8 mouse cellular contexts compared by ENCODE assay signal in the genomic region with DNA sequence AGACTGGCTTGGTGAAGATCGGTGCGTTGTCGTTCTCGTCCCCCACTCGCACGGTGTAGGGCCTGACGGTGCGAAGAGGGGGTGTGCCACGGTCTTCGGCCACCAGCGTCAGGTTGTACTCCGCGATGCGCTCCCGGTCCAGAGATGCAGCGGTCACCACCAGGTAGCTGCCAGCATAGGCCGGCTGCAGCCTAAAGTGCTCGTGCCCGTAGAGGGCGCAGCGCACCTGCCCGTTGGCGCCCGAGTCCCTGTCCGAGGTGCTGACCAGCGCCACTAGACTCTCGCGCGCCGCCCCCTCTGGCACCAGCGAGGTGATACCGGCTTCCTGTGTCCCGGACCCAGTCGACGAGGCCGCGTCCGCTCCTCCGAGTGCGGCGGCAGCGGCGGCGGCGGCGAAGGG. TPM values are rescaled to one million over a fixed set of nuclear protein-coding genes. Genes with fewer than 3 reads are reported as not detected.
DNase-seq lines count a peak whose midpoint lies in the region; ATAC-seq and TF ChIP-seq lines count a peak whose summit lies in the region.

No protein-coding gene starts in this region.

- 0 out of 2 replicates have a peak overlapping the region, but pooled peaks have one; percentile 24 for H3K9ac ChIP-seq in forebrain, embryonic 11.5 days (ENCODE audit: low read length)
- H3K9ac ChIP-seq in heart, embryonic 14.5 days (ENCODE audit: low read length) = no peak overlapping the region
- no peak overlapping the region for H3K9ac ChIP-seq in kidney, embryonic 16.5 days (replicated peaks; ENCODE audit: low read length)
- no peak overlapping the region for H3K9ac ChIP-seq in liver, embryonic 13.5 days
- H3K9ac ChIP-seq in neural tube, embryonic 12.5 days = peak overlapping the region; percentile 73

- no peaks in the 10 kb centered on the region for H3K4me1 ChIP-seq in spleen, adult 2 months (ENCODE audit: control insufficient read depth, insufficient read depth, insufficient read length)
- peaks cover 26% of the 10 kb centered on the region for H3K4me1 ChIP-seq in forebrain, embryonic 11.5 days (replicated peaks; ENCODE audit: control insufficient read depth, insufficient read depth, low read length)
- peaks cover 9 to 33% of the 10 kb centered on the region in 2 experiments; a peak in 3 of 4 replicates for H3K4me1 ChIP-seq in heart, embryonic 14.5 days (ENCODE audit: control insufficient read depth in 2 of 2, insufficient read depth in 2 of 2, low read length in 2 of 2)
- H3K4me1 ChIP-seq in kidney, embryonic 16.5 days (ENCODE audit: insufficient read depth, low read length) = peaks cover 34% of the 10 kb centered on the region
- H3K4me1 ChIP-seq in liver, embryonic 13.5 days (replicated peaks) = peaks cover 9% of the 10 kb centered on the region
- H3K4me1 ChIP-seq in neural tube, embryonic 12.5 days = peaks cover 53% of the 10 kb centered on the region
- 0 out of 2 replicates have a peak, but pooled peaks cover 6% of the 10 kb centered on the region for H3K4me1 ChIP-seq in thymus, adult 2 months (replicated peaks; ENCODE audit: control insufficient read depth, insufficient read depth, low read length)

- H3K27ac ChIP-seq in spleen, adult 2 months (ENCODE audit: insufficient read depth, low read length) = no peak overlapping the region
- no peak overlapping the region for H3K27ac ChIP-seq in forebrain, embryonic 11.5 days (ENCODE audit: low read depth, low read length)
- H3K27ac ChIP-seq in heart, embryonic 14.5 days (replicated peaks in 1 of 2; ENCODE audit: control insufficient read depth in 1 of 2, insufficient read depth in 1 of 2, low read depth in 2 of 2, low read length in 2 of 2) = no peak overlapping the region
- no peak overlapping the region for H3K27ac ChIP-seq in kidney, embryonic 16.5 days (ENCODE audit: low read length)
- H3K27ac ChIP-seq in liver, embryonic 13.5 days = no peak overlapping the region
- no peak overlapping the region for H3K27ac ChIP-seq in neural tube, embryonic 12.5 days
- H3K27ac ChIP-seq in thymus, adult 2 months (ENCODE audit: control insufficient read depth, insufficient read depth, low read length) = no peak overlapping the region

- ATAC-seq in forebrain, embryonic 11.5 days (replicated peaks; ENCODE audit: low FRiP score) = peak; percentile 18
- peak; percentile 41; the same call in 1 of the 2 replicates for ATAC-seq in heart, embryonic 14.5 days (ENCODE audit: insufficient number of reproducible peaks, insufficient read depth, low FRiP score, low read depth)
- ATAC-seq in kidney, embryonic 16.5 days (ENCODE audit: low FRiP score, low TSS enrichment) = peak; percentile 56
- peak; percentile 36; the same call in 1 of the 2 replicates for ATAC-seq in liver, embryonic 13.5 days (ENCODE audit: low read depth)
- ATAC-seq in neural tube, embryonic 12.5 days (ENCODE audit: low FRiP score, low read depth) = 0 out of 2 replicates have a peak, but pooled peaks have one; percentile 5

- 5% methylated on average over 46 of the region's 46 CpGs for WGBS in spleen, adult 2 months
- 1% methylated on average over 46 of the region's 46 CpGs for WGBS in forebrain, embryonic 11.5 days
- under 1% methylated on average over 46 of the region's 46 CpGs for WGBS in heart, embryonic 14.5 days
- 1% methylated on average over 46 of the region's 46 CpGs for WGBS in kidney, embryonic 16.5 days
- WGBS in liver, embryonic 13.5 days (ENCODE audit: insufficient replicate concordance) = 1% methylated on average over 46 of the region's 46 CpGs
- under 1% methylated on average over 46 of the region's 46 CpGs for WGBS in neural tube, embryonic 12.5 days
- 5% methylated on average over 46 of the region's 46 CpGs for WGBS in thymus, adult 2 months

- H3K36me3 ChIP-seq in spleen, adult 2 months (ENCODE audit: control insufficient read depth, insufficient read depth, low read length) = no peaks in the 10 kb centered on the region
- no peaks in the 10 kb centered on the region for H3K36me3 ChIP-seq in forebrain, embryonic 11.5 days (ENCODE audit: control insufficient read depth, insufficient read depth, low read length)
- no peaks in the 10 kb centered on the region for H3K36me3 ChIP-seq in heart, embryonic 14.5 days (ENCODE audit: control insufficient read depth, insufficient read depth, low read length)
- no peaks in the 10 kb centered on the region for H3K36me3 ChIP-seq in kidney, embryonic 16.5 days (ENCODE audit: insufficient read depth, low read length)
- H3K36me3 ChIP-seq in liver, embryonic 13.5 days = no peaks in the 10 kb centered on the region
- no peaks in the 10 kb centered on the region for H3K36me3 ChIP-seq in neural tube, embryonic 12.5 days
- H3K36me3 ChIP-seq in thymus, adult 2 months (ENCODE audit: control insufficient read depth, insufficient read depth, low read length) = no peaks in the 10 kb centered on the region

- TF ChIP-seq POLR2A in spleen, adult 2 months (IDR thresholded peaks at IDR 0.05; ENCODE audit: low read depth, low read length) = no peak
- TF ChIP-seq POLR2A in thymus, adult 2 months (IDR thresholded peaks at IDR 0.05; ENCODE audit: control insufficient read depth, extremely low read depth, insufficient read depth, low read length, poor library complexity) = no peak

- peak overlapping the region; percentile 58 for H3K4me2 ChIP-seq in forebrain, embryonic 11.5 days (ENCODE audit: low read depth, low read length, severe bottlenecking)
- peak overlapping the region; percentile 83 for H3K4me2 ChIP-seq in heart, embryonic 14.5 days (ENCODE audit: low read length)
- peak overlapping the region; percentile 74 for H3K4me2 ChIP-seq in kidney, embryonic 16.5 days (replicated peaks; ENCODE audit: low read depth, low read length)
- H3K4me2 ChIP-seq in liver, embryonic 13.5 days = peak overlapping the region; percentile 38
- peak overlapping the region; percentile 79 for H3K4me2 ChIP-seq in neural tube, embryonic 12.5 days (replicated peaks)

- no peak for DNase-seq in spleen, adult 2 months (ENCODE audit: low read depth in 1 of 2, low spot score in 2 of 2)
- no peak for DNase-seq in spleen, adult 12 weeks (ENCODE audit: low spot score)
- peak; percentile 93 for DNase-seq in forebrain, embryonic 11.5 days (ENCODE audit: low spot score)
- peak; percentile 29 for DNase-seq in liver, embryonic 13.5 days
- DNase-seq in thymus, adult 2 months = peak; percentile 46

- no peaks in the 10 kb centered on the region for H3K9me3 ChIP-seq in forebrain, embryonic 11.5 days (ENCODE audit: control insufficient read depth, low read length)
- H3K9me3 ChIP-seq in heart, embryonic 14.5 days (ENCODE audit: control insufficient read depth, low read length) = no peaks in the 10 kb centered on the region
- H3K9me3 ChIP-seq in kidney, embryonic 16.5 days (ENCODE audit: low read length) = no peaks in the 10 kb centered on the region
- no peaks in the 10 kb centered on the region for H3K9me3 ChIP-seq in liver, embryonic 13.5 days (replicated peaks)
- H3K9me3 ChIP-seq in neural tube, embryonic 12.5 days = no peaks in the 10 kb centered on the region

- 0 out of 2 replicates have a peak, but pooled peaks have one; percentile 11 for TF ChIP-seq CTCF in spleen, adult 2 months (IDR thresholded peaks at IDR 0.05; ENCODE audit: extremely low read depth, insufficient read depth, insufficient read length, insufficient replicate concordance)
- peak; percentile 31; the same call in 1 of the 2 replicates for TF ChIP-seq CTCF in thymus, adult 2 months (IDR thresholded peaks at IDR 0.05; ENCODE audit: borderline replicate concordance, control insufficient read depth, extremely low read depth, insufficient read depth, low read length, poor library complexity)

- H3K27me3 ChIP-seq in spleen, adult 2 months (ENCODE audit: control insufficient read depth, insufficient read depth, low read length) = peaks cover 25% of the 10 kb centered on the region
- peaks cover 51% of the 10 kb centered on the region for H3K27me3 ChIP-seq in forebrain, embryonic 11.5 days (ENCODE audit: control insufficient read depth, insufficient read depth, low read length)
- H3K27me3 ChIP-seq in heart, embryonic 14.5 days (ENCODE audit: control insufficient read depth, insufficient read depth, low read length) = peaks cover 93% of the 10 kb centered on the region
- peaks cover 79% of the 10 kb centered on the region for H3K27me3 ChIP-seq in kidney, embryonic 16.5 days (ENCODE audit: insufficient read depth, low read length)
- peaks cover 90% of the 10 kb centered on the region for H3K27me3 ChIP-seq in liver, embryonic 13.5 days
- peaks cover 61% of the 10 kb centered on the region for H3K27me3 ChIP-seq in neural tube, embryonic 12.5 days (replicated peaks)
- peaks cover 17% of the 10 kb centered on the region; the same call in 1 of the 2 replicates for H3K27me3 ChIP-seq in thymus, adult 2 months (ENCODE audit: control insufficient read depth, insufficient read depth, low read length)

- H3K4me3 ChIP-seq in spleen, adult 2 months (ENCODE audit: extremely low read depth, insufficient read depth, insufficient read length) = no peak overlapping the region
- H3K4me3 ChIP-seq in forebrain, embryonic 11.5 days (ENCODE audit: low read depth, low read length) = peak overlapping the region; percentile 42
- H3K4me3 ChIP-seq in heart, embryonic 14.5 days (ENCODE audit: control insufficient read depth in 1 of 2, insufficient read depth in 1 of 2, low read depth in 1 of 2, low read length in 2 of 2) = peak overlapping the region; percentile 5 to 42; a peak in 3 of 4 replicates
- H3K4me3 ChIP-seq in kidney, embryonic 16.5 days (ENCODE audit: low read length) = peak overlapping the region; percentile 47
- H3K4me3 ChIP-seq in liver, embryonic 13.5 days (replicated peaks) = peak overlapping the region; percentile 21; the same call in 1 of the 2 replicates
- H3K4me3 ChIP-seq in neural tube, embryonic 12.5 days = peak overlapping the region; percentile 57
- no peak overlapping the region for H3K4me3 ChIP-seq in thymus, adult 2 months (ENCODE audit: control insufficient read depth, insufficient read depth, low read length)

RNA-seq across cellular contexts. Expression of a gene that starts 1.5 kb away (rescaled TPM):
- polyA plus RNA-seq in spleen, adult 2 months (2012; rRNA removed) = 0.09 TPM in 1 of 2 replicates, not detected in the other
- polyA plus RNA-seq in forebrain, embryonic 11.5 days (2014; fragmentation: Nextera tagmentation; extraction: Ambion mirVana) = 11.4 and 13.7 TPM in 2 replicates
- polyA plus RNA-seq in heart, embryonic 14.5 days (2014; fragmentation: Nextera tagmentation; extraction: Ambion mirVana) = 0.12 TPM in 1 of 2 replicates, not detected in the other
- 1.6 and 1.9 TPM in 2 replicates for polyA plus RNA-seq in kidney, embryonic 16.5 days (2015; fragmentation: Nextera tagmentation; extraction: Ambion mirVana)
- polyA plus RNA-seq in liver, embryonic 13.5 days (2015; fragmentation: Nextera tagmentation; extraction: Ambion mirVana) = 0.06 and 0.13 TPM in 2 replicates
- polyA plus RNA-seq in neural tube, embryonic 12.5 days (2016; fragmentation: Nextera tagmentation; extraction: Ambion mirVana) = 40.6 and 43.8 TPM in 2 replicates
- polyA plus RNA-seq in thymus, adult 2 months (2012; rRNA removed) = 0.38 and 0.39 TPM in 2 replicates

Comparison
In these comparisons a context has a peak if more than half of its experiments do, and no peak if none do; other contexts are left out.
1. DNase-seq: peak in forebrain, embryonic 11.5 days (single experiment), liver, embryonic 13.5 days (single experiment) and thymus, adult 2 months (single experiment); none in spleen, adult 2 months (0 of 2) and spleen, adult 12 weeks (single experiment).
2. H3K4me3 ChIP-seq: peak in forebrain, embryonic 11.5 days (single experiment), heart, embryonic 14.5 days (2 of 2), kidney, embryonic 16.5 days (single experiment), liver, embryonic 13.5 days (single experiment) and neural tube, embryonic 12.5 days (single experiment); none in spleen, adult 2 months (single experiment) and thymus, adult 2 months (single experiment).
3. ATAC-seq: peak in every context shown above with its lines; median percentile 56 in kidney, embryonic 16.5 days; 41 in heart, embryonic 14.5 days; 36 in liver, embryonic 13.5 days; 18 in forebrain, embryonic 11.5 days; 5 in neural tube, embryonic 12.5 days.
4. H3K9ac ChIP-seq: peak in forebrain, embryonic 11.5 days (single experiment) and neural tube, embryonic 12.5 days (single experiment); none in heart, embryonic 14.5 days (single experiment), kidney, embryonic 16.5 days (single experiment) and liver, embryonic 13.5 days (single experiment).
5. Peak in every context shown above with its lines, with median percentiles within 50 percentile points of each other: H3K4me2 ChIP-seq.